Mouse (Mus musculus): ENCODE measurements around the gene Unc5c.

GRCm38 (mm10) chr3:141511253-141512038 lies 46.4 kb downstream of the Unc5c start:
- TF ChIP-seq CTCF (IDR thresholded peaks at IDR 0.05; ENCODE audit: low read depth, low read length) (no peak), POLR2A (IDR thresholded peaks at IDR 0.05; ENCODE audit: borderline replicate concordance, low read depth, low read length) (no peak)

Data from bone marrow macrophage, adult 2 months (primary cell).